Mouse (Mus musculus): ENCODE results near the gene AC134908.4. TPM values are rescaled to one million over a fixed set of nuclear protein-coding genes. Genes with fewer than 3 reads are reported as not detected.

Gene AC134908.4
- polyA plus RNA-seq, 1 experiment from 2014 or later = not detected

DNA sequence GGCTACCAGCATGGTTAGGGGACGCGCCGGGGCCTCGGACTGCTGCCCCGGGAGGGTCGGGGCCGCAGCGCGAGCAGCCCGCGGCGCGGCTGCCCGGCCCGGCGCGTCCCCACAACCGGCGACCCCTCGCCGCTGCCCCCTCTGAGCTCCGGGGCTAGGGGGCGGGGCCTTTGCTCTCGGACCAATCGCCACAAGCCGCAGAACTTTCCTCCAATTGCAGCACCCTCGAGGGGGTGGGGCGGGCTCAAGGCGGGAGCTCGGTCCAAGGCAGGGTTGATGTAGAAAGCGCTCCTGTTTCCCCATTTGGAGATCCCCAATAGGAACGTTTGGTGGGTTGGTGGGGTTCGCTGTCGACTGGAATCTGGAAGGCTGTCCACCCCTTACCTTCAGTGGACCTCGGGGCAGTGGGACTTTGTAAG, 1.5 kb upstream of the AC134908.4 start, which contains the start of gene Metrn:
Metrn (minus strand) TSS at position 186 of the 419 bp plus-strand sequence.
- peak within 1 kb of the TSS; percentile 2; the same call in 1 of the 2 replicates for H3K27ac ChIP-seq (ENCODE audit: low read length)
- H3K4me3 ChIP-seq (ENCODE audit: low read length) = peak within 1 kb of the TSS; percentile 79
- peak within 1 kb of the TSS; percentile 77 for H3K9ac ChIP-seq (ENCODE audit: low read length)
- peaks cover 33% of the 10 kb centered on the region for H3K4me1 ChIP-seq (replicated peaks; ENCODE audit: control insufficient read depth, insufficient read depth, low read length)
- ATAC-seq (ENCODE audit: low read depth) = peak; percentile 86
- no peaks in the 10 kb centered on the region for H3K9me3 ChIP-seq (ENCODE audit: control insufficient read depth, low read length)
- peak within 1 kb of the TSS; percentile 87 for H3K4me2 ChIP-seq (ENCODE audit: low read depth, low read length)
- H3K36me3 ChIP-seq (ENCODE audit: control insufficient read depth, insufficient read depth, low read length) = no peaks in the 10 kb centered on the region
- H3K27me3 ChIP-seq (ENCODE audit: control insufficient read depth, insufficient read depth, low read depth, low read length) = no peaks in the 10 kb centered on the region
- under 1% methylated on average over 32 of the region's 35 CpGs for WGBS

DNA sequence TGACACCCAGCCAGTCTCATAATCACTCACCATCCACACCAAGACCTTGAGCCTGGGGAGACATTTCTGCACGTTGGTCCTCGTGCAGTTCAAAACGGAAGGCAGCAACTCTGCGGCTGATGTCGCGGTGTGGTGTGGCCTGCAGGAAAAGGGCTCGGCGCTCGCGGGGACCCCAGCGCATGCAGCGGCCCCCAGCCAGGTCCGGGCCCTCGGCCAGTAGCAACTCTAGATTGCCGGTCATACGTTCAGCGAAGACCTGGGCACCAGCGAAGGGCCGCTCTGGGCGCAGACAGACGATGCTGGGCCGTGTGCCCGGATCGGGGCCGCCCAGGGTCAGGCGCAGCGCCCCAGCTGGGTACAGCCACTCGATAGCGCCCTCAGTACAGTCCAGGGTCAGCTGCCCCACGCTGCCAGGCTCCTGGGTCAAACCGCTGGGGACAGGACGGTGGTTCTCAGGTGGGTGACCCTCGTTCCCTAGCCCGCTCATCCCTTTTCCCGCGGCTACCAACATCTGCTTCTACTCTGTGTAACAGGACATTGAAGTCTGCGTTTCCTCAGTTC, 832 bp upstream of the AC134908.4 start:
- under 1% methylated on average over 37 of the region's 37 CpGs for WGBS
- peak overlapping the region; percentile 87 for H3K4me2 ChIP-seq (ENCODE audit: low read depth, low read length)
- H3K27me3 ChIP-seq (ENCODE audit: control insufficient read depth, insufficient read depth, low read depth, low read length) = no peaks in the 10 kb centered on the region
- peak overlapping the region; percentile 2; the same call in 1 of the 2 replicates for H3K27ac ChIP-seq (ENCODE audit: low read length)
- no peaks in the 10 kb centered on the region for H3K36me3 ChIP-seq (ENCODE audit: control insufficient read depth, insufficient read depth, low read length)
- 0 out of 2 replicates have a peak, but pooled peaks have one; percentile 3 for ATAC-seq (ENCODE audit: low read depth)
- no peaks in the 10 kb centered on the region for H3K9me3 ChIP-seq (ENCODE audit: control insufficient read depth, low read length)
- H3K9ac ChIP-seq (ENCODE audit: low read length) = peak overlapping the region; percentile 77
- peak overlapping the region; percentile 79 for H3K4me3 ChIP-seq (ENCODE audit: low read length)
- H3K4me1 ChIP-seq (replicated peaks; ENCODE audit: control insufficient read depth, insufficient read depth, low read length) = peaks cover 36% of the 10 kb centered on the region

DNA sequence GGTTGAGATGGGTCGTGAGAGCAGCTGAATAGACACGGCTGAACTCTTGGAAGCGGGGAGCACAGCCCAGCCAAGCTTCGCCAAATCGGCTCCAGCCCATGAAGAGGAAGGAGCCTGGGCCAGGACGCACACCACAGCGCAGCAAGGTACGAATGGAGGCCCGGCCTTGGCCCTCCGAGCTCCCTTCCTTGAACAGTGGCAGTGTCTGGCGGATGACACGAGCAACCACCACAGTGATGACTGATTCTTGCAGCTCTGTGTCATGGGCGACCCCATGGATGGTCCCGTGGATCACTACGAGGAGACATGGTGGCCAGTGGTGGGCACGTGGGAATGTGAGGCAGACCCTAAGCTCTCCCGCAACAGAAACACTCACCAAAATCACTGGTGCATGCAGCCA, 461 bp downstream of the AC134908.4 start:
- no peak overlapping the region for H3K9ac ChIP-seq (ENCODE audit: low read length)
- no peaks in the 10 kb centered on the region for H3K9me3 ChIP-seq (ENCODE audit: control insufficient read depth, low read length)
- H3K4me1 ChIP-seq (replicated peaks; ENCODE audit: control insufficient read depth, insufficient read depth, low read length) = peaks cover 42% of the 10 kb centered on the region
- H3K27me3 ChIP-seq (ENCODE audit: control insufficient read depth, insufficient read depth, low read depth, low read length) = no peaks in the 10 kb centered on the region
- WGBS = 87% methylated on average over 17 of the region's 17 CpGs
- no peak overlapping the region for H3K27ac ChIP-seq (ENCODE audit: low read length)
- no peak for ATAC-seq (ENCODE audit: low read depth)
- no peaks in the 10 kb centered on the region for H3K36me3 ChIP-seq (ENCODE audit: control insufficient read depth, insufficient read depth, low read length)
- H3K4me2 ChIP-seq (ENCODE audit: low read depth, low read length) = peak overlapping the region; percentile 87
- H3K4me3 ChIP-seq (ENCODE audit: low read length) = no peak overlapping the region

DNA sequence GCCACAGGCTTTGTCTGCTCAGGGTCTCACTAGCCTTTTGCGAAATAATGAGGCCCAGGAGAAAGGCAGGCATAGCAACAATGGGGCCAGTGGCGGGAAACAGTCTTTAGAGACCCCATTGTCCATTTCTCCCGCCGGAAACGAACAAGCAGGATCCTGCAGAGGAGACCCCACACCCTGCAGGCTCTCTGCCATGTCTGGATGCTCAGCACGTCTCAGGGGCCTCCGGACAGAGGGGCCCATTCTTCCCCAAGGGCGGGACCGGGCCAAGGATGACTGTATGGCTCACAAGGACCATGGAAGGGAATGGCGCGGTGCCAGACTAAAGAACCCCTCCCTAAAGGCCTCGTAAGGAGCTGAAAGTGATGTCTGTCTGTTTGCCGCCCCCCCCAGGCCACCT, 1.3 kb downstream of the AC134908.4 start:
- WGBS = 66% methylated on average over 13 of the region's 13 CpGs
- no peaks in the 10 kb centered on the region for H3K9me3 ChIP-seq (ENCODE audit: control insufficient read depth, low read length)
- H3K27me3 ChIP-seq (ENCODE audit: control insufficient read depth, insufficient read depth, low read depth, low read length) = no peaks in the 10 kb centered on the region
- H3K27ac ChIP-seq (ENCODE audit: low read length) = peak overlapping the region; percentile 37; the same call in 1 of the 2 replicates
- no peak overlapping the region for H3K4me3 ChIP-seq (ENCODE audit: low read length)
- ATAC-seq (ENCODE audit: low read depth) = no peak
- H3K4me2 ChIP-seq (ENCODE audit: low read depth, low read length) = no peak overlapping the region
- H3K9ac ChIP-seq (ENCODE audit: low read length) = no peak overlapping the region
- H3K36me3 ChIP-seq (ENCODE audit: control insufficient read depth, insufficient read depth, low read length) = peaks cover 7% of the 10 kb centered on the region; the same call in 1 of the 2 replicates
- peaks cover 42% of the 10 kb centered on the region for H3K4me1 ChIP-seq (replicated peaks; ENCODE audit: control insufficient read depth, insufficient read depth, low read length)

DNA sequence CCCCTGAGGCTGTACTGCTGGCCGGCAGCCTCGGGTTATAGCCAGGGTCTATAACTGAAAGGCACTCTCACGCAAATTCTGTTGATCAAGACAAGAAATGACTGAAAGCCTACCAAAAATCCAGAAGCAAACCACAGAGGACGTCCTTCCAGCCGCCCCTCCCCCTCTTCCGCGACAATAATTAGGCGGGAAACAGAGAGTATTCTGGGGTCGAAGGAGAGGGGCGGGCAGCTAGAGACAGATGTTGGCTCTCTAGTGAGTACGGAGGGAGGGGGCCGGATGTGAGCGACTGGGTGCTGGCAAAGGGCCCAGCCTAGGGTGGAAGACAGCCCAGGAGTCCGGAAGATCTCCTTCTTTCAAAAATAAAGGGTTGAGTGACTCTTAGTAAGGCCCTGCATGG, 2.8 kb downstream of the AC134908.4 start, which contains the start of gene Fam173a:
Fam173a (minus strand) TSS at position 287 of the 400 bp plus-strand sequence.
- peak within 1 kb of the TSS; percentile 99 for H3K27ac ChIP-seq (ENCODE audit: low read length)
- H3K4me3 ChIP-seq (ENCODE audit: low read length) = peak within 1 kb of the TSS; percentile 96
- peak within 1 kb of the TSS; percentile 89 for H3K9ac ChIP-seq (ENCODE audit: low read length)
- H3K27me3 ChIP-seq (ENCODE audit: control insufficient read depth, insufficient read depth, low read depth, low read length) = no peaks in the 10 kb centered on the region
- WGBS = under 1% methylated on average over 14 of the region's 14 CpGs
- no peaks in the 10 kb centered on the region for H3K9me3 ChIP-seq (ENCODE audit: control insufficient read depth, low read length)
- peaks cover 41% of the 10 kb centered on the region for H3K4me1 ChIP-seq (replicated peaks; ENCODE audit: control insufficient read depth, insufficient read depth, low read length)
- peak within 1 kb of the TSS; percentile 94 for H3K4me2 ChIP-seq (ENCODE audit: low read depth, low read length)
- ATAC-seq (ENCODE audit: low read depth) = peak; percentile 89
- peaks cover 16% of the 10 kb centered on the region; the same call in 1 of the 2 replicates for H3K36me3 ChIP-seq (ENCODE audit: control insufficient read depth, insufficient read depth, low read length)

DNA sequence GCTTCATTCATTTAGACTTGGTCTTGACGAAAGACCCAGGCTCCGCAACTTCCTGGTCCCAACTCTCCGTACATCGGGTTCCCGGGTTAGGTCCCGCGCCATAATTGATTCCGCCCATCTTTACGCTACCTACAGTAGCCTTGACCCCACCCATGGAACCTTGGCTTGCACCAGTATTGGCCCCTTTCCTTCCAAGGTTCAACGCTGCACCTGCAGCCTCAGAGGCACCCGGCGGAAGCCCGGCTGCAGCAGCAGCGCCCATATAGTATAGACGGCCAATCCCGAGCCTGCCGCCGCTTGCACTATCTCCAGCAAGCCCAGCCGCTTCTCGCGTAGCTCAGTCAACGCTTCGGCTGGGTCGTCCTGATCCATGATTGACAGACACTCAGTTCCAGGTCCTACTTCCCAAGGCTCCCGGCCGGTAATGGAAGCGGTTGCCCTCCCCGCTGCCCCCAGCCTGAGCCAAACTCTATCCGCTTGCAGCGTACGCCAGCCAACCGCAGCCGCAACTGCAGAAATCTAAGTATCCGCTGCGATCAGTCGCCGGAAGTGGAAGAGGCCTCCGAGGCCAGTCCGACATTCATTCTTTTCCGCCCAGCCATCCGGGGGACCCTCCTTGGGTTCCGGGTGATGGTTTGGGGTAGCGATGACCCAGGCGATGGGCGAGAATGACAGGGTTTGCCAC, 3.5 kb downstream of the AC134908.4 start:
- Histone ChIP-seq H3K9ac (ENCODE audit: low read length) (peak overlapping the region; percentile 89), H3K9me3 (ENCODE audit: control insufficient read depth, low read length) (no peaks in the 10 kb centered on the region), H3K4me2 (ENCODE audit: low read depth, low read length) (peak overlapping the region; percentile 94), H3K4me1 (replicated peaks; ENCODE audit: control insufficient read depth, insufficient read depth, low read length) (peaks cover 35% of the 10 kb centered on the region), H3K27me3 (ENCODE audit: control insufficient read depth, insufficient read depth, low read depth, low read length) (no peaks in the 10 kb centered on the region), H3K36me3 (ENCODE audit: control insufficient read depth, insufficient read depth, low read length) (peaks cover 19% of the 10 kb centered on the region; the same call in 1 of the 2 replicates), H3K27ac (ENCODE audit: low read length) (peak overlapping the region; percentile 99), H3K4me3 (ENCODE audit: low read length) (peak overlapping the region; percentile 96)
- WGBS = under 1% methylated on average over 45 of the region's 45 CpGs
- ATAC-seq (ENCODE audit: low read depth) = peak; percentile 71

DNA sequence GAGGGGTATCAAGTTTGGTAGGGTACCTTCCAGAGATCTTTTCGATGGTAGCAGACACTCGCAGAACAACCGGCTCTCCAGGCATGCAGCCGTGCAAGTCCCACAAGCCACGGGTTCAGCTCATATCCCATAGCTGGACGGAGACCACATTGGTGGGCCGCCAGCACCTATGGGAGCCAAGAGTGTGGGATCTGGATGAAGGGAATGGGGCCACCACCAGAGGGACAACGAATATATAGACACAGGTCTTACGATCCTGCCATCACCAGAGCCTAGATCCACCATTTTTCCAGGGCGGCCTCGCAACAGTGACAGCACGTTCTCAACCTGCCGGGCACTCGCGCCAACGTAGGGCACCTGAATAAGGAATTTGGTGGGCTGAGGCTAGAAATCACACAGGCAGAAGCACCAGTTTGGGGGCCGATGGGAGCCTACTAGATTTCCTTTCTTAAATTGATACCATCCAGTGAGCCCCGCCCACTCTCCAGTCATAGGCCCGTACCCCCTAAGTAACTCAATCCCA, 4.1 kb downstream of the AC134908.4 start:
- Histone ChIP-seq H3K9ac (ENCODE audit: low read length) (peak overlapping the region; percentile 89), H3K4me3 (ENCODE audit: low read length) (peak overlapping the region; percentile 96), H3K9me3 (ENCODE audit: control insufficient read depth, low read length) (no peaks in the 10 kb centered on the region), H3K27ac (ENCODE audit: low read length) (peak overlapping the region; percentile 99), H3K36me3 (ENCODE audit: control insufficient read depth, insufficient read depth, low read length) (peaks cover 19% of the 10 kb centered on the region; the same call in 1 of the 2 replicates), H3K4me1 (replicated peaks; ENCODE audit: control insufficient read depth, insufficient read depth, low read length) (peaks cover 35% of the 10 kb centered on the region), H3K4me2 (ENCODE audit: low read depth, low read length) (peak overlapping the region; percentile 94), H3K27me3 (ENCODE audit: control insufficient read depth, insufficient read depth, low read depth, low read length) (no peaks in the 10 kb centered on the region)
- ATAC-seq (ENCODE audit: low read depth) = peak; percentile 13; the same call in 1 of the 2 replicates
- WGBS = 22% methylated on average over 19 of the region's 19 CpGs

DNA sequence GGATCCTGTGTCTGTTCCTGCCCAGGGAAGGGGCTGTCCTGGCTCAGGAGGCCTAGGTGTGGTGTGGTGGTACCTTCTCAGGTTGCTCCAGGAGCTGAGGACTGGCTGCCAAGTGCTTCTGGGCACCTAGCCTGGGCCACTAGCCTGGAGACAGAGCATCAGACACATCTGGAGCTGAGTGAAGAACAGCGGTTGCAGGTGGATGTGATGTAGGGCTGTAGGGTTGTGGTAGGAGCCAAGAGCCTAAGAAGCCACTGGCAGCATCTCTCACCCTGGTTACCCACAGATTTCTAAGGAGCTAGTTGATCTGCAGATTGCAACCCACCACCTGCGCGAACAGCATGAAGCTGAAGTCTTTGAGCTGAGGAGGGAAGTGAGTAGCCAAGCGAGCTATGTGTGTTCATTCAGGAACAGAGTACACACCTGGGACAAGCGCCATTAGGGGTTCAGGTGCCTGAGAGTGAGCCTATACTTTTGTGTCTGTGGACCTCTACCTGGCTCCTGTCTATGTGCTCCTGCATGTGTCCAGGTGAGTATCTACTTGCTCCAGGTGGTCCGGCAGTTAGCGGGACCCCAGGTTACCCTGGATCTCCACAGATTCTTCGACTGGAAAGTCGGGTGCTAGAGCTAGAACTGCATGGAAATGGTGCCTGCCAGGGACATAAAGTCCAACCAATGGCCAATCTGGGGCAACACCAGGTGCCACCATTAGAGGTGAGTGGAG, 8.5 kb downstream of the AC134908.4 start:
- ATAC-seq (ENCODE audit: low read depth) = no peak
- Histone ChIP-seq H3K27me3 (ENCODE audit: control insufficient read depth, insufficient read depth, low read depth, low read length) (no peaks in the 10 kb centered on the region), H3K9ac (ENCODE audit: low read length) (no peak overlapping the region), H3K4me1 (replicated peaks; ENCODE audit: control insufficient read depth, insufficient read depth, low read length) (peaks cover 20% of the 10 kb centered on the region), H3K36me3 (ENCODE audit: control insufficient read depth, insufficient read depth, low read length) (peaks cover 29% of the 10 kb centered on the region), H3K9me3 (ENCODE audit: control insufficient read depth, low read length) (no peaks in the 10 kb centered on the region), H3K27ac (ENCODE audit: low read length) (no peak overlapping the region), H3K4me2 (ENCODE audit: low read depth, low read length) (no peak overlapping the region), H3K4me3 (ENCODE audit: low read length) (no peak overlapping the region)
- 89% methylated on average over 9 of the region's 9 CpGs for WGBS

All from lung, embryonic 16.5 days (tissue).